Mouse (Mus musculus): ENCODE results near the gene Esr1. TPM values are rescaled to one million over a fixed set of nuclear protein-coding genes. Genes with fewer than 3 reads are reported as not detected.

Esr1 gene
- polyA plus RNA-seq, 1 experiment from 2014 or later = 0.26 TPM

GRCm38 (mm10) chr10:4633287-4634030 is 22.1 kb downstream of the Esr1 start:
- Histone ChIP-seq H3K36me3 (ENCODE audit: insufficient read depth, low read length) (no peaks in the 10 kb centered on the region), H3K27me3 (replicated peaks; ENCODE audit: insufficient read depth, low read length) (no peaks in the 10 kb centered on the region), H3K4me1 (ENCODE audit: insufficient read depth, low read depth, low read length) (no peaks in the 10 kb centered on the region), H3K9ac (replicated peaks; ENCODE audit: low read depth) (no peak overlapping the region), H3K9me3 (ENCODE audit: low read length) (no peaks in the 10 kb centered on the region), H3K4me3 (ENCODE audit: low read depth, low read length) (no peak overlapping the region), H3K4me2 (replicated peaks; ENCODE audit: low read depth, low read length) (no peak overlapping the region), H3K27ac (ENCODE audit: low read length) (no peak overlapping the region)
- WGBS = 54% methylated on average over 14 of the region's 14 CpGs
- DNase-seq (ENCODE audit: low spot score) (no peak), ATAC-seq (no peak)
- TF ChIP-seq EP300 (IDR thresholded peaks at IDR 0.05) = no peak
- no peak for TF ChIP-seq CTCF (IDR thresholded peaks at IDR 0.05)

GRCm38 (mm10) chr10:4635740-4636139 is 24.3 kb downstream of the Esr1 start:
- no peaks in the 10 kb centered on the region for H3K27me3 ChIP-seq (replicated peaks; ENCODE audit: insufficient read depth, low read length)
- WGBS = 53% methylated on average over 6 of the region's 6 CpGs
- TF ChIP-seq CTCF (IDR thresholded peaks at IDR 0.05) = no peak
- no peak for TF ChIP-seq EP300 (IDR thresholded peaks at IDR 0.05)
- no peaks in the 10 kb centered on the region for H3K4me1 ChIP-seq (ENCODE audit: insufficient read depth, low read depth, low read length)
- DNase-seq (ENCODE audit: low spot score) (no peak), ATAC-seq (no peak)
- H3K9ac ChIP-seq (replicated peaks; ENCODE audit: low read depth) = no peak overlapping the region
- H3K27ac ChIP-seq (ENCODE audit: low read length) = no peak overlapping the region
- no peaks in the 10 kb centered on the region for H3K36me3 ChIP-seq (ENCODE audit: insufficient read depth, low read length)
- no peaks in the 10 kb centered on the region for H3K9me3 ChIP-seq (ENCODE audit: low read length)
- H3K4me3 ChIP-seq (ENCODE audit: low read depth, low read length) = no peak overlapping the region
- no peak overlapping the region for H3K4me2 ChIP-seq (replicated peaks; ENCODE audit: low read depth, low read length)

GRCm38 (mm10) chr10:4646074-4646473 is 34.7 kb downstream of the Esr1 start:
- no peak for DNase-seq (ENCODE audit: low spot score)

GRCm38 (mm10) chr10:4646851-4647250 is 35.5 kb downstream of the Esr1 start:
- 75% methylated on average over 9 of the region's 9 CpGs for WGBS
- Histone ChIP-seq H3K27me3 (replicated peaks; ENCODE audit: insufficient read depth, low read length) (no peaks in the 10 kb centered on the region), H3K4me3 (ENCODE audit: low read depth, low read length) (no peak overlapping the region), H3K9me3 (ENCODE audit: low read length) (no peaks in the 10 kb centered on the region), H3K9ac (replicated peaks; ENCODE audit: low read depth) (no peak overlapping the region), H3K4me2 (replicated peaks; ENCODE audit: low read depth, low read length) (no peak overlapping the region), H3K27ac (ENCODE audit: low read length) (no peak overlapping the region), H3K36me3 (ENCODE audit: insufficient read depth, low read length) (no peaks in the 10 kb centered on the region), H3K4me1 (ENCODE audit: insufficient read depth, low read depth, low read length) (no peaks in the 10 kb centered on the region)
- DNase-seq (ENCODE audit: low spot score) (no peak), ATAC-seq (no peak)
- TF ChIP-seq EP300 (IDR thresholded peaks at IDR 0.05) (no peak), CTCF (IDR thresholded peaks at IDR 0.05) (no peak)

More at GRCm38 (mm10) chr10:4646074-4646473, 34.7 kb downstream of the Esr1 start:
- no peaks in the 10 kb centered on the region for H3K9me3 ChIP-seq (ENCODE audit: low read length)
- TF ChIP-seq CTCF (IDR thresholded peaks at IDR 0.05) (no peak), EP300 (IDR thresholded peaks at IDR 0.05) (no peak)
- H3K4me3 ChIP-seq (ENCODE audit: low read depth, low read length) = no peak overlapping the region
- H3K9ac ChIP-seq (replicated peaks; ENCODE audit: low read depth) = no peak overlapping the region
- H3K4me1 ChIP-seq (ENCODE audit: insufficient read depth, low read depth, low read length) = no peaks in the 10 kb centered on the region
- 79% methylated on average over 7 of the region's 7 CpGs for WGBS
- no peak overlapping the region for H3K4me2 ChIP-seq (replicated peaks; ENCODE audit: low read depth, low read length)
- H3K36me3 ChIP-seq (ENCODE audit: insufficient read depth, low read length) = no peaks in the 10 kb centered on the region
- H3K27me3 ChIP-seq (replicated peaks; ENCODE audit: insufficient read depth, low read length) = no peaks in the 10 kb centered on the region
- no peak overlapping the region for H3K27ac ChIP-seq (ENCODE audit: low read length)
- no peak for ATAC-seq

GRCm38 (mm10) chr10:4665380-4665779 is 54.0 kb downstream of the Esr1 start:
- no peaks in the 10 kb centered on the region for H3K4me1 ChIP-seq (ENCODE audit: insufficient read depth, low read depth, low read length)
- no peak overlapping the region for H3K27ac ChIP-seq (ENCODE audit: low read length)
- ATAC-seq = no peak
- no peaks in the 10 kb centered on the region for H3K9me3 ChIP-seq (ENCODE audit: low read length)
- no peak overlapping the region for H3K4me2 ChIP-seq (replicated peaks; ENCODE audit: low read depth, low read length)
- WGBS = 71% methylated on average over 5 of the region's 5 CpGs
- H3K36me3 ChIP-seq (ENCODE audit: insufficient read depth, low read length) = no peaks in the 10 kb centered on the region
- no peak overlapping the region for H3K9ac ChIP-seq (replicated peaks; ENCODE audit: low read depth)
- TF ChIP-seq EP300 (IDR thresholded peaks at IDR 0.05) (no peak), CTCF (IDR thresholded peaks at IDR 0.05) (no peak)
- no peak overlapping the region for H3K4me3 ChIP-seq (ENCODE audit: low read depth, low read length)
- no peaks in the 10 kb centered on the region for H3K27me3 ChIP-seq (replicated peaks; ENCODE audit: insufficient read depth, low read length)
- no peak for DNase-seq (ENCODE audit: low spot score)

GRCm38 (mm10) chr10:4667006-4667405 is 55.6 kb downstream of the Esr1 start:
- ATAC-seq = no peak

More at GRCm38 (mm10) chr10:4667006-4667405, 55.6 kb downstream of the Esr1 start:
- Histone ChIP-seq H3K4me2 (replicated peaks; ENCODE audit: low read depth, low read length) (no peak overlapping the region), H3K27me3 (replicated peaks; ENCODE audit: insufficient read depth, low read length) (no peaks in the 10 kb centered on the region), H3K27ac (ENCODE audit: low read length) (no peak overlapping the region), H3K36me3 (ENCODE audit: insufficient read depth, low read length) (no peaks in the 10 kb centered on the region), H3K4me1 (ENCODE audit: insufficient read depth, low read depth, low read length) (no peaks in the 10 kb centered on the region), H3K9me3 (ENCODE audit: low read length) (no peaks in the 10 kb centered on the region), H3K4me3 (ENCODE audit: low read depth, low read length) (no peak overlapping the region), H3K9ac (replicated peaks; ENCODE audit: low read depth) (no peak overlapping the region)
- WGBS = 89% methylated on average over 2 of the region's 2 CpGs
- DNase-seq (ENCODE audit: low spot score) = no peak
- TF ChIP-seq EP300 (IDR thresholded peaks at IDR 0.05) = no peak

All from lung, postnatal 0 days (tissue).